Mouse (Mus musculus) thymus, adult 2 months (tissue): ENCODE measurements around the gene Zfp273.

ENCODE experiments used
- CTCF ChIP-seq: fragments of 200-500 bp; IDR thresholded peaks from 2 replicates; pipeline ENCODE4 v1.5.1; 2012; ENCODE audit warnings: mild to moderate bottlenecking, control low read depth, low read length, moderate library complexity, borderline replicate concordance; ENCODE audit not compliant: control insufficient read depth, poor library complexity, insufficient read depth; ENCODE audit errors: extremely low read depth
- POLR2A ChIP-seq: fragments of 200-500 bp; IDR thresholded peaks from 2 replicates; pipeline ENCODE4 v1.6.1; 2012; ENCODE audit warnings: mild to moderate bottlenecking, low read length, control low read depth, moderate library complexity; ENCODE audit not compliant: control insufficient read depth, poor library complexity, insufficient read depth; ENCODE audit errors: extremely low read depth

DNA sequence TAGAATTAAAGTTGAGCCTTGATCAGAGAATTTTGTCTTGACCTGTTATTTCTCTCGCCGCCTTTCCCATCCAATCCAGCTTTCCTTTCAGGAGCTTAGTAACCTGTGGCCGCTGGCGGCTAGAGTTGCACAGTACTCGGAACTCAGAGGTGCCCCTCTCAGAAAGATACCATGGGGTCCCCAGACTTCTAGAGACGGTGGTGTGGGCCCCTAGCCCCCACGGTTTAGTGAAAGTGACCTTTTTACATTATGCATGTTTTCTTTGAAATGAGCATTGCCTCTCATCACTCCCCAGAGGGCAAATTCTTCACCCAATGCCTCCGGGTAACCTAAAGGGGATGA is 31.3 kb downstream of the Zfp273 start:
- no peak for TF ChIP-seq CTCF
- TF ChIP-seq POLR2A, result no peak
